Mouse (Mus musculus) heart, adult 2 months (tissue): Measurements from ENCODE around the gene Cnnm2.

ENCODE experiments used
- CTCF ChIP-seq: fragments of 200-600 bp; IDR thresholded peaks from 2 replicates; pipeline ENCODE4 v1.8.1; 2022; ENCODE audit warnings: antibody characterized with exemption, mild to moderate bottlenecking, moderate library complexity
- EP300 ChIP-seq: fragments of 200-500 bp; IDR thresholded peaks from 2 replicates; pipeline ENCODE4 v1.6.1; 2011; ENCODE audit warnings: low read depth, low read length, control low read depth; ENCODE audit not compliant: insufficient read depth
- POLR2A ChIP-seq: fragments of 200-500 bp; IDR thresholded peaks from 2 replicates; pipeline ENCODE4 v1.6.1; 2011; ENCODE audit warnings: mild to moderate bottlenecking, low read depth, low read length, control low read depth; ENCODE audit not compliant: insufficient read depth

GRCm38 (mm10) chr19:46801492-46801891, 40.1 kb downstream of the Cnnm2 start:
- no peak for TF ChIP-seq POLR2A
- no peak for TF ChIP-seq CTCF
- TF ChIP-seq EP300 = no peak
